Mouse (Mus musculus): ENCODE results near the gene Fbxl12. TPM values are rescaled to one million over a fixed set of nuclear protein-coding genes. Genes with fewer than 3 reads are reported as not detected.

Gene Fbxl12
- total RNA-seq (2023): 115 TPM

DNA sequence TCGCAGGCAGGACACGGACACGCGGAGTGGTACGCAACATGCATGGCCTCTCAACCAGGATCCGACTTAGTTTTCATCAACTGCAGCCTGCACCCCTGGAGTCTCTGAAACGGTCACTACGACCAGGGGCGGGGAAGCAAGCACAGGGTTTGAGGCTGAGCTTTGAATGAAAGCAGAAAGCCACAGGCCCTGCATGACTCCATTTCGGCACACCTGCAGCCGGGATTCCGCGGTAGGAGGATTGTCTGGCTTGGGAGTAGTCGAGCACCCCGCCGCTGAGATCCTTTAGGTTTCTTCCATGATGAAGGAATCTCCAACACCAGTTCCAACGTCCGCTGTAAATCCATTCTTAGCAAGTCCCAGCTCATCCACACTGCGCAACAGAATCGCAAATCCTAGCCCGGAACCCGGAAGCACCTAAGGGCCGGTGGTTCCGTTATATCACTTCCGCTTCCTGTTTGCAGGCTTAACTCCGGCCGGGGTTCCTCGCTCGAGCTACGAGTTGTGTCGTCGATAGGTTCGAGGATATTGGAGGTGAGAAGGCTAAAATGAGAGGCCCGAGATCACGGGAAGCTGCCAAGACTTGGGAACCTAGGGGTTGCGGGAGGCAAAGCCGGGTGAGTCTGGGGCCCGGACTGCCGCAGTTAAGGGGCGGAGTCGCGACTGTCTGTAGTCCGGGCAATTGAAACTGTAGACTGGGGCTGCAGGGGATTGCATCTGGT lies at the start of gene Fbxl12:
Gene Fbxl12, minus strand, starts transcription at position 408 of the 722 bp plus-strand sequence.

DNA sequence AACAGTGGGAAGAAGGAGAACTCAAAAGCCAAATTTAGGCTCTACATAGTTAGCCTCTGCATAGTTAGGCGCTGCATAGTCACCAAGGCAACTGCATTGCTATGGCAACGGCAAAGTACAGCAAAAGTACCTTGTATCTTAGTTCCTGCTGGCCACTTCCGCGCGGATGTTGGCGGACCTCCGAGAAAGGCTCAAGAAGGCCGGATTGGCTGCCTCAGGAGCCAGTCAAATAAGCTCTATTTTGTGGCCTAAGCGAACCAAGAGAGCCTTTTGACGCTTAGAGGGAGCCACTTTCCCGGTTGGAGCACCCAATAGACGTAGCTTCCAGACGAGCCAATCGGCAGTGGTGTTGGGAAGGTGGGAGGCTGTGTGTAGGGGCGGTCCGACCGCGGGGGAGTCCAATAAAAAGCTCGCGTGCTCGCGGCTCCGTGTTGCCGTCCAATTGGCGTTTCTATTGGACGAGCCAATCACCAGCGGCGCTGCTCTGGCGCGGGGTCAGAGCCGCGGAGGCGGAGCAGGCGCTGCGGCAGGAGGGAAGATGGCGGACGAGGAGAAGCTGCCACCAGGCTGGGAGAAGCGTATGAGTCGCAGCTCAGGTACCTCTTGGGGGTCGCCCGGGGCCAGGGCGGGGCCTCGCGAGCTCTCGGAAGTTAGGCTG lies 7.2 kb upstream of the Fbxl12 start, which contains the start of gene Pin1:
Gene Pin1, plus strand, starts transcription at position 494 of the 658 bp plus-strand sequence.

DNA sequence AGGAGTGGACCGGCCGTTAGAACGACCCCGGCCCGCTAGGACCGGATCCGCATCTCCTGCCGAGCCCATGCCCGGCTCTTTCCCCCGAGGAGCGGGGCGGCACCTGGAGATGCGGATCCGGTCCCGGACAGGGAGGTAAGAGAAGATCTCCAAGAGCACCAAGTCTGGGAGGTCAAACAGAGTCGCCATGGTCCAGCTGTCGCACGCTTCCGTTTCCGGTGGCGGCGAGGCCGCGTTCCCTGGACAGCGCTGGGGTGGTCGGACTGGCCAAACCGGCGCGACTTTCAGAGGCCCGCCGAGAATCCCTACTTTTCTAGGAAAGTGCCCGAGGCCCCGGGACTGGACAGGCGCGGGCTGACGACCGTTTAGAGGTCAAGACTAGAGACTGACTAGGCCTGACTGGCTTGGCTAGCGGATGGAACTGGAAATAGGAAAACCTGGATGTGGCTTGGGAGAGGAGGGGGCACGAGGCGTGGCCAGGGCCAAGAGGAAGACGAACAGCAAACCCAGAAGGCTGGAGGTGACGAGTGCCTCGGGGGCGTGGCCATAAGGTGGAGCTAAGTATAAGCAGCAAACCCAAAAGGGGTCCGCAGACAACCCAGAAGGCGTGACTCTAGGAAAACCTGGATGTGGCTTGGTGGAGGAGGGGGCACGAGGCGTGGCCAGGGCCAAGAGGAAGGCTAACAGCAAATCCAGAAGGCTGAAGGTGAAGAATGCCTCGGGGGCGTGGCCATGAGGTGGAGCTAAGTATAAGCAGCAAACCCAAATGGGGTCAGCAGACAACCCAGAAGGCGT lies 2.3 kb downstream of the Fbxl12 start, which contains the start of gene Ubl5:
Gene Ubl5, plus strand, starts transcription at position 778 of the 795 bp plus-strand sequence.

DNA sequence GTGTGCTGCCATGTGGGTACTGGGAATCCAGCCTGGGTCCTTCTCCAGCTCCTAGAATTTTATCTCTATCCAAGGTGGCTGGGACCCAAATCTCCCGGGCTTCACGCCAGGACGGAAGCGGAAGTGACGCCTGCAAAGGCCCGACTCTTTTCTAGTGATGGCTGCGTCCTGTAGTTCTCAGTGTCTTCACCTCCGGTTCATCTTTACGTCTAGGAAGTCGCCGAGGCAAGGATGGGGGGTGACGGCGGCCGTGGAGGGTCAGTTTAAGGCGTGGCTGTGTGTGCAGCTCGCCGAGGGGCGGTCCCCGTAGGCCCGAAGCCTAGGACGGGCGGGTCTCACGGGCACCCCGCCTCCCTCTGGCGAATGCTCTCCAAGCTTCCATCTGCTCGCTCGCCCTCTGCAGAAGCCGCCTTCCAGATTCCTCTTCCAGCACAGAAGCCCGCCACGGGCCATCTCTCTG lies 63.4 kb downstream of the Fbxl12 start, which contains the start of gene Zfp846:
Gene Zfp846, plus strand, starts transcription at position 117 of the 460 bp plus-strand sequence.

Other genes starting within 250 kb of the Fbxl12 start
- gene Zfp26, start 184.6 kb downstream of the Fbxl12 start, total RNA-seq (2023): 42.7 TPM
- 20.2 TPM for gene Zfp426, start 152.0 kb downstream of the Fbxl12 start, total RNA-seq (2023)
- gene Zfp266, start 123.3 kb downstream of the Fbxl12 start, total RNA-seq (2023): 28.1 TPM
- 8.3 TPM for gene Zfp846, start 63.5 kb downstream of the Fbxl12 start, total RNA-seq (2023)
- gene Ubl5, start 1.9 kb downstream of the Fbxl12 start, total RNA-seq (2023): 327 TPM
- 21.0 TPM for gene Pin1, start 7.3 kb upstream of the Fbxl12 start, total RNA-seq (2023)
- not detected for gene Olfm2, start 101.6 kb upstream of the Fbxl12 start, total RNA-seq (2023)
- 0.29 TPM for gene Col5a3, start 170.3 kb upstream of the Fbxl12 start, total RNA-seq (2023)
- not detected for gene Rdh8, start 173.7 kb upstream of the Fbxl12 start, total RNA-seq (2023)
- 42.0 TPM for gene A230050P20Rik, start 223.9 kb upstream of the Fbxl12 start, total RNA-seq (2023)
- gene Angptl6, start 235.0 kb upstream of the Fbxl12 start, total RNA-seq (2023): 1.7 TPM
- 83.2 TPM for gene Ppan, start 243.4 kb upstream of the Fbxl12 start, total RNA-seq (2023)